Mouse (Mus musculus) layer of hippocampus, adult 2 months (tissue): Measurements from ENCODE around the gene Gm648. TPM values are rescaled to one million over a fixed set of nuclear protein-coding genes. Genes with fewer than 3 reads are reported as not detected.
"Not testable (repeated sequence)": the region's sequence is repeated elsewhere in the genome, so short reads cannot be mapped to it uniquely, and the experiment has no call there.

Source experiments
- DNase-seq, 2 experiments: peaks; one replicate each; pipeline ENCODE4 v3.0.0; 2022; ENCODE audit warnings: low spot score in 2 of 2
- H3K27ac ChIP-seq: fragments of 200-600 bp; 2 replicates; pipeline ENCODE4 v1.8.1; 2022
- H3K4me3 ChIP-seq: fragments of 200-600 bp; 2 replicates; pipeline ENCODE4 v1.8.1; 2022; ENCODE audit warnings: mild to moderate bottlenecking
- CTCF ChIP-seq: fragments of 200-600 bp; conservative IDR thresholded peaks from 2 replicates; pipeline ENCODE4 v1.8.1; 2022; ENCODE audit warnings: antibody characterized with exemption, mild to moderate bottlenecking, moderate library complexity
- long read RNA-seq, 2 experiments: library from polyadenylated mRNA; stranded (forward); transcript quantifications; one replicate each; pipeline ENCODE4 v2.0.0; 2021; ENCODE audit warnings: borderline mapping rate in 2 of 2
- microRNA-seq, 2 experiments: library from miRNA; unstranded; fragments of <30 nt; microRNA quantifications; one replicate each; pipeline ENCODE4 v1.2.0; 2021
- total RNA-seq, 2 experiments: library from RNA; stranded (reverse); gene quantifications; 2 replicates each; pipeline ENCODE4 v1.2.3; 2021

The Gm648 gene
- total RNA-seq: not detected
- long read RNA-seq, experiment 1: 0 reads
- long read RNA-seq, experiment 2: 0 reads

DNA sequence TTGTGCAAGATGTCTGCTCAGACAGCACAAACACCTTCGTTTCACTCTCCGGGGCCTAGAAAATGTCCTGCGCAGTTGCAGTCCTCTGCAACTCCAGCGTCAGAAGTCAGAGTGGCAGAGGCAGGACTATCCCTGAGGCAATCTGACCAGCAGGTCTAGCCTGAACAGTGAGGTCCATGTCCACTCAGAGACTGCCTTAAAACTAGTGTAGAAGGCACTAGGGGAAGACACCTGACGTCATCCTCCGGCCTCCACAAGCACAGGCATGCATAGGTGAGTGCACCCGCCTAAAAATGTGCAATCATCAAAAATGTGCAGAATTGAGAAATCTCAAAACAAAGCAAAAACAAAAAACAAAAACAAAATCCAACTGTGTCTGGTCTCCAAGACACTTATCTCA, at the start of gene Gm648:
Gm648 (minus strand) TSS at position 101 of the 400 bp plus-strand sequence.
- Histone ChIP-seq H3K27ac (no peak within 1 kb of the TSS), H3K4me3 (no peak within 1 kb of the TSS)
- DNase-seq: no peak
- no peak for TF ChIP-seq CTCF

GRCm38 (mm10) chrX:56597887-56598640, 48.7 kb upstream of the Gm648 start, which contains the start of gene Mmgt1:
Gene Mmgt1 (minus strand): TSS chrX:56598069.
- H3K27ac ChIP-seq: peak within 1 kb of the TSS; percentile 83
- DNase-seq: peak; percentile 89 to 95
- TF ChIP-seq CTCF: no peak
- H3K4me3 ChIP-seq: peak within 1 kb of the TSS; percentile 77

GRCm38 (mm10) chrX:56597219-56597886, 47.9 kb upstream of the Gm648 start:
- DNase-seq: no peak
- peak overlapping the region; percentile 77 for H3K4me3 ChIP-seq
- peak overlapping the region; percentile 83 for H3K27ac ChIP-seq
- peak; percentile 32 for TF ChIP-seq CTCF

DNA sequence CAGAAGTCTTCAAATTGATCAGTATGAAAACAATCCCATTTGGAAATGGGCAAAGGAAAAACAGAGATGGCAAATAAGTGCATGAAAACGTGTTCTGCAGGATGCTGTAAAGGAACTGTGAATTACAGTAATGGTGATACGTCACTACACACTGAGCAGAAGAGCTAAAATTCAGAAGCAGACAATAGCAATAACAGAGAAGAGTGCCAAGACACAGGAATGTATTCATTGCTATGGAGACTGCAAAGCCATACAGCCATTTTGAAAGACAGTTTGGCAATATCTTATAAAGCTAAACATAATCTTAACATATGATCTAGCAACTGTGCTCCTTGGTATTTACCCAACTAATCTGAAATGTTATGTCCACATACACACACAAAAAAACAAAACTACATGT, 28.8 kb upstream of the Gm648 start:
- no peak for TF ChIP-seq CTCF
- no peak for DNase-seq
- H3K27ac ChIP-seq: no peak overlapping the region
- no peak overlapping the region for H3K4me3 ChIP-seq

DNA sequence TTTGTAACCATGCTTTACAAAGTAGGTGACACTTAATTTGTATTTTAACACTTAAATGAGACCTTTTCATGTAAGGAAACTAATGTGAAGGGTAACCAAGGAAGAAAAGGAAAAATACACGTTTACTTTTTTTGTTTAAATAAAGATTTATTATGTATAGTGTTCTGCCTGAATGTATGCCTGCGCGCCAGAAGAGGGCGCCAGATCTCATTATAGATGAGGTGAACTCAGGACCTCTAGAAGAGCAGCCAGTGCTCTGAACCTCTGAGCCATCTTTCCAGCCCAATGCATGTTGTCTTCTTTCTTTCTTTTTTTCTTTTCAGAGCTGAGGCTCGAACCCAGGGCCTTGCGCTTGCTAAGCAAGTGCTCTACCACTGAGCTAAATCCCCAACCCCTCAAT, 23.1 kb upstream of the Gm648 start:
- Histone ChIP-seq H3K27ac (no peak overlapping the region), H3K4me3 (no peak overlapping the region)
- TF ChIP-seq CTCF: peak; percentile 76
- no peak for DNase-seq

GRCm38 (mm10) chrX:56553584-56553983, 4.2 kb upstream of the Gm648 start:
- Histone ChIP-seq H3K27ac (no peak overlapping the region), H3K4me3 (no peak overlapping the region)
- no peak for TF ChIP-seq CTCF
- no peak for DNase-seq

GRCm38 (mm10) chrX:56537162-56537561, 12.2 kb downstream of the Gm648 start:
- no peak overlapping the region for H3K27ac ChIP-seq
- DNase-seq: peak; percentile 9 to 35

GRCm38 (mm10) chrX:56531266-56531665, 18.1 kb downstream of the Gm648 start:
- peak; percentile 86 for TF ChIP-seq CTCF
- no peak overlapping the region for H3K27ac ChIP-seq
- peak; percentile 24 to 69 for DNase-seq
- H3K4me3 ChIP-seq: no peak overlapping the region

More at GRCm38 (mm10) chrX:56537162-56537561, 12.2 kb downstream of the Gm648 start:
- TF ChIP-seq CTCF: peak; percentile 71
- no peak overlapping the region for H3K4me3 ChIP-seq

GRCm38 (mm10) chrX:56524442-56524841, 25.0 kb downstream of the Gm648 start, which contains the start of gene Gm10477:
Gene Gm10477 (plus strand): TSS chrX:56524742.
- not testable (repeated sequence) for H3K4me3 ChIP-seq, H3K27ac ChIP-seq, DNase-seq

- no peak for TF ChIP-seq CTCF
- Histone ChIP-seq H3K4me3 (no peak overlapping the region), H3K27ac (no peak overlapping the region)
- peak in 1 of 2 experiments; percentile 5 for DNase-seq
These were observed 52.2 kb downstream of the Gm648 start for GRCm38 (mm10) chrX:56497241-56497640.

Small RNA genes lying within 50 kb of the gene (microRNA-seq; reads per million reads assigned to microRNA genes)
- 0 to 0.32 reads per million in 2 experiments for gene Mir5116

Other genes with a start within 250 kb of the Gm648 start
- gene Zfp449, start 203.2 kb downstream of the Gm648 start, total RNA-seq: 1 to 10 TPM; 3.7 to 4.1 TPM
- 10 to 100 TPM; 16.3 to 21.3 TPM for gene Smim10l2a, start 175.0 kb downstream of the Gm648 start, total RNA-seq
- not detected for gene Gm2174, start 101.6 kb downstream of the Gm648 start, total RNA-seq
- gene Ints6l, start 94.7 kb downstream of the Gm648 start, total RNA-seq: 10 to 100 TPM; 38.3 to 40.7 TPM
- gene Gm10477, start 24.9 kb downstream of the Gm648 start, total RNA-seq: not detected
- 10 to 100 TPM; 23.9 to 26.3 TPM for gene Mmgt1, start 48.5 kb upstream of the Gm648 start, total RNA-seq
- 100 to 1,000 TPM in 1 of 2 experiments, 10 to 100 TPM in 1; 99.8 to 103 TPM for gene Slc9a6, start 60.2 kb upstream of the Gm648 start, total RNA-seq
- gene Fhl1, start 182.2 kb upstream of the Gm648 start, total RNA-seq: 10 to 100 TPM; 76.8 to 85.1 TPM